ENCODE assay signal across 3 mouse cellular contexts in genomic region chr5:48659975-48660374, GRCm38 (mm10).
TF ChIP-seq lines count a peak whose summit lies in the region.

No protein-coding gene starts in this region.

TF ChIP-seq in CH12.LX, 34 proteins besides CTCF, POLR2A, EP300 and RAD21 (continued from another document):
- TF ChIP-seq IRF4 (IDR thresholded peaks at IDR 0.05; ENCODE audit: low read depth, low read length) = no peak
- peak; percentile 59; the same call in 1 of the 2 replicates for TF ChIP-seq ZNF384 (IDR thresholded peaks at IDR 0.05; ENCODE audit: low read depth, low read length)
- no peak for TF ChIP-seq SIN3A (IDR thresholded peaks at IDR 0.05; ENCODE audit: low read length)
- no peak for TF ChIP-seq MAX (IDR thresholded peaks at IDR 0.05; ENCODE audit: low read length)

TF ChIP-seq in MEL, 35 proteins besides CTCF, POLR2A, EP300 and RAD21 (continued from another document):
- TF ChIP-seq USF1 (IDR thresholded peaks at IDR 0.05; ENCODE audit: low read depth, low read length) (no peak), MAZ (IDR thresholded peaks at IDR 0.05; ENCODE audit: low read depth, low read length) (no peak), E2F4 (IDR thresholded peaks at IDR 0.05; ENCODE audit: borderline replicate concordance, low read depth, low read length) (no peak), TCF12 (IDR thresholded peaks at IDR 0.05; ENCODE audit: low read depth, low read length) (no peak), MYC (IDR thresholded peaks at IDR 0.05; ENCODE audit: low read depth, low read length) (no peak)

TF ChIP-seq in myocyte, 11 proteins besides CTCF, POLR2A, EP300 and RAD21 (continued from another document):
- TF ChIP-seq MYOD1 (IDR thresholded peaks at IDR 0.05; ENCODE audit: control insufficient read depth in 1 of 3, insufficient read length in 2 of 3, low read depth in 2 of 3) = no peak
- no peak for TF ChIP-seq TCF12 (IDR thresholded peaks at IDR 0.05; ENCODE audit: insufficient read depth, poor library complexity, severe bottlenecking)
- TF ChIP-seq TCF3 (IDR thresholded peaks at IDR 0.05; ENCODE audit: insufficient read length, low read depth) = no peak
- TF ChIP-seq REST (IDR thresholded peaks at IDR 0.05; ENCODE audit: insufficient read depth, insufficient read length) = no peak
- TF ChIP-seq MAX (IDR thresholded peaks at IDR 0.05; ENCODE audit: low read depth) = no peak
- TF ChIP-seq SRF (IDR thresholded peaks at IDR 0.05; ENCODE audit: control insufficient read depth, insufficient read length, low read depth) = no peak
- no peak for TF ChIP-seq CEBPB (IDR thresholded peaks at IDR 0.05; ENCODE audit: insufficient read depth, poor library complexity, severe bottlenecking)
